Mouse (Mus musculus) lung, adult 2 months (tissue): ENCODE measurements around the gene Fli1.

Source experiments
- CTCF ChIP-seq: fragments of 200-500 bp; IDR thresholded peaks from 2 replicates; pipeline ENCODE4 v1.5.1; 2011; ENCODE audit warnings: mild to moderate bottlenecking, low read length, control low read depth; ENCODE audit not compliant: insufficient read depth
- POLR2A ChIP-seq: fragments of 200-500 bp; IDR thresholded peaks from 2 replicates; pipeline ENCODE4 v1.6.1; 2011; ENCODE audit warnings: low read depth, mild to moderate bottlenecking, control low read depth, low read length, borderline replicate concordance; ENCODE audit errors: extremely low read depth

GRCm38 (mm10) chr9:32487823-32488222 is 54.8 kb downstream of the Fli1 start:
- TF ChIP-seq CTCF (no peak), POLR2A (no peak)
